Mouse (Mus musculus): ENCODE measurements around the gene Parp4. TPM values are rescaled to one million over a fixed set of nuclear protein-coding genes. Genes with fewer than 3 reads are reported as not detected.

Parp4 gene
- 13.9 TPM for polyA plus RNA-seq (2017; shearing (Covaris generic))

GRCm38 (mm10) chr14:56575416-56575815, at the start of gene Parp4, which contains the start of gene Cenpj:
TSS of gene Parp4 (plus strand) at chr14:56575619.
TSS of gene Cenpj (minus strand) at chr14:56575425.

DNA sequence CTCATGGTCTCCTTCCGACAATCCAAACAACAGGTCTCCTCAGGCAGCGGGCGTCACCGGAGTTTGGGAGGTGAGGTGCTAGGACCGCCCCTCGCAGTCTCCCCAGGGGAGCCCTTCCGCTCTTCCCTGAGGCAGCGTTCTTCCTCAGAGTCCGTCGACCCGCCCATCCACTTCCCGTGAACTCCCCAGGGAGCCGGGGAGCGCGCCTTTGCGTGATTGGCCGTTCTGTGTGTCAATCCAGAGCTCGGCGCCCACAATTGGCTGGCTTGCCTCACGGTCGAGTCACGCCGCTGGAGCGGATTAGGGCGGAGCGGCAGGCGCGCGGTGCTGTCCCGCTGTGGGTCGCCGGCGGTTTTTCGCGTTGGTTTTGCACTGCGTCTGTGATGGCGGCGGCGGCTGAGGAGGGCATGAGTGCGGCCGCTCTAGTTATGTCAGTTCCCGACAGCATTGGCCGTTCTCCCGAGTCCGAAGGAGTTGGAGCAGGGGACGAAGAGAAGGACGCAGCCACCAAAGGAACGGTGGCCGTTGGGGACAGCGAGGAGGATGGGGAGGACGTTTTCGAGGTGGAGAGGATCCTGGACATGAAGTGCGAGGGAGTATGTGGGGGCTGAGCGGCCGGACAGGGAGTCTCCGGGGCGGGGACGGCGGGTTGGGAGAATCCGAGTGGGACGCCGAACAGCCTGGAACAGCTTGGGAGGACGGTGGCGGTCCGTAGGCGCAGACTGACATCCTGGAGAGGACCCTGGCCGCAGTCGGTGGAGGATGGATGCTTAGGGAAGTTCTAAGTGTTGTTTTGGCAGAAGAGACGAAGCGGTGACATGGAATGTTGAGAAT, 92.8 kb downstream of the Parp4 start, which contains the start of gene Mphosph8:
TSS of gene Mphosph8 (plus strand) at position 280 of the 834 bp plus-strand sequence.

Other genes starting within 250 kb of the Parp4 start
- 0.21 TPM for gene Atp12a, start 210.6 kb upstream of the Parp4 start, polyA plus RNA-seq (2017; shearing (Covaris generic))
- gene Rnf17, start 173.0 kb upstream of the Parp4 start, polyA plus RNA-seq (2017; shearing (Covaris generic)) = 0.40 TPM
- 6.1 TPM for gene Cenpj, start 194 bp upstream of the Parp4 start, polyA plus RNA-seq (2017; shearing (Covaris generic))
- 22.9 TPM for gene Mphosph8, start 92.6 kb downstream of the Parp4 start, polyA plus RNA-seq (2017; shearing (Covaris generic))
- gene Pspc1, start 202.7 kb downstream of the Parp4 start, polyA plus RNA-seq (2017; shearing (Covaris generic)) = 73.9 TPM
- gene Zmym5, start 236.1 kb downstream of the Parp4 start, polyA plus RNA-seq (2017; shearing (Covaris generic)) = 61.8 TPM